Mouse (Mus musculus): ENCODE data around the gene Olfr600.
"Not testable (repeated sequence)": the region's sequence is repeated elsewhere in the genome, so short reads cannot be mapped to it uniquely, and the experiment has no call there.

Gene Olfr600

GRCm38 (mm10) chr7:103349569-103349968 lies at the start of gene Olfr600:
TSS of gene Olfr600 (minus strand) at chr7:103349669.
- no peak for DNase-seq

GRCm38 (mm10) chr7:103398981-103399380 lies 49.5 kb upstream of the Olfr600 start:
- DNase-seq: no peak

GRCm38 (mm10) chr7:103397758-103398157 lies 48.3 kb upstream of the Olfr600 start:
- DNase-seq: no peak

- DNase-seq: no peak
These were observed 36.6 kb upstream of the Olfr600 start, which contains the start of gene Olfr603 for GRCm38 (mm10) chr7:103386077-103386476. TSS of gene Olfr603 (minus strand) at chr7:103386177.

GRCm38 (mm10) chr7:103362555-103362954 lies 13.1 kb upstream of the Olfr600 start, which contains the start of gene Olfr601:
TSS of gene Olfr601 (minus strand) at chr7:103362655.
- DNase-seq: no peak

GRCm38 (mm10) chr7:103335617-103336016 lies 13.9 kb downstream of the Olfr600 start, which contains the start of gene Olfr599:
TSS of gene Olfr599 (plus strand) at chr7:103335917.
- no peak for DNase-seq

- DNase-seq: no peak
These were observed 26.2 kb downstream of the Olfr600 start, which contains the start of gene Olfr598 for GRCm38 (mm10) chr7:103323268-103323667. TSS of gene Olfr598 (plus strand) at chr7:103323568.

- DNase-seq: not testable (repeated sequence)
These were observed 33.5 kb downstream of the Olfr600 start, which contains the start of gene Olfr597 for GRCm38 (mm10) chr7:103316015-103316414. TSS of gene Olfr597 (plus strand) at chr7:103316315.

- DNase-seq: not testable (repeated sequence)
These were observed 44.1 kb downstream of the Olfr600 start, which contains the start of gene Olfr596 for GRCm38 (mm10) chr7:103305348-103305747. TSS of gene Olfr596 (plus strand) at chr7:103305648.
